Mouse (Mus musculus) heart, embryonic 12.5 days (tissue): Measurements from ENCODE around the gene Myom1. TPM values are rescaled to one million over a fixed set of nuclear protein-coding genes. Genes with fewer than 3 reads are reported as not detected.

ENCODE experiments used
- ATAC-seq: fragments of 200-750 bp; cut with Nextera tagmentation; 2 replicates; pipeline ENCODE4 v1.8.0; 2017; ENCODE audit warnings: moderate TSS enrichment, moderate library complexity; ENCODE audit not compliant: insufficient number of reproducible peaks, low FRiP score
- H3K27ac ChIP-seq: fragments of 300-500 bp; sonication (generic); 2 replicates; pipeline ENCODE4 v1.5.1; 2016; ENCODE audit warnings: mild to moderate bottlenecking, moderate library complexity; ENCODE audit not compliant: poor library complexity, severe bottlenecking
- H3K27me3 ChIP-seq: fragments of 300-500 bp; sonication (generic); replicated peaks from 2 replicates; pipeline ENCODE4 v1.6.1; 2016; ENCODE audit warnings: mild to moderate bottlenecking, moderate library complexity
- H3K36me3 ChIP-seq: fragments of 300-500 bp; sonication (generic); 2 replicates; pipeline ENCODE4 v1.6.1; 2016; ENCODE audit warnings: mild to moderate bottlenecking, moderate library complexity
- H3K4me1 ChIP-seq: fragments of 300-500 bp; sonication (generic); replicated peaks from 2 replicates; pipeline ENCODE4 v1.6.1; 2016; ENCODE audit warnings: mild to moderate bottlenecking
- H3K4me2 ChIP-seq: fragments of 300-500 bp; sonication (generic); 2 replicates; pipeline ENCODE4 v1.6.1; 2016; ENCODE audit warnings: mild to moderate bottlenecking, moderate library complexity
- H3K4me3 ChIP-seq: fragments of 300-500 bp; sonication (generic); 2 replicates; pipeline ENCODE4 v1.5.1; 2016; ENCODE audit warnings: mild to moderate bottlenecking
- H3K9ac ChIP-seq: fragments of 300-500 bp; sonication (generic); 2 replicates; pipeline ENCODE4 v1.6.1; 2016; ENCODE audit warnings: mild to moderate bottlenecking, moderate library complexity
- H3K9me3 ChIP-seq: fragments of 300-500 bp; sonication (generic); replicated peaks from 2 replicates; pipeline ENCODE4 v1.6.1; 2016; ENCODE audit warnings: mild to moderate bottlenecking, moderate library complexity
- WGBS: fragments of 180-500 bp; shearing (Covaris S2); methylation state at CpG from one replicate; pipeline ENCODE4 v1.1.7; 2016; 5-methylcytosine and 5-hydroxymethylcytosine counted together
- polyA plus RNA-seq: library from polyadenylated mRNA; unstranded; fragments of >200 nt; fragmentation: Nextera tagmentation; extraction: Ambion mirVana; gene quantifications from 2 replicates; pipeline ENCODE4 v1.2.1, GENCODE M21; 2016

Myom1 gene
- polyA plus RNA-seq, 1 experiment from 2014 or later: 229 TPM

- Histone ChIP-seq H3K4me1 (peaks cover 14% of the 10 kb centered on the region), H3K4me2 (no peak overlapping the region), H3K27me3 (no peaks in the 10 kb centered on the region), H3K9ac (no peak overlapping the region), H3K36me3 (peaks cover 79% of the 10 kb centered on the region), H3K4me3 (no peak overlapping the region), H3K27ac (no peak overlapping the region), H3K9me3 (no peaks in the 10 kb centered on the region)
- WGBS: 84% methylated on average over 7 of the region's 7 CpGs
- ATAC-seq: no peak
Observed at GRCm38 (mm10) chr17:71105297-71105696, 102.9 kb downstream of the Myom1 start.

GRCm38 (mm10) chr17:71106250-71106649, 103.8 kb downstream of the Myom1 start:
- Histone ChIP-seq H3K4me3 (no peak overlapping the region), H3K9me3 (no peaks in the 10 kb centered on the region), H3K27me3 (no peaks in the 10 kb centered on the region), H3K27ac (no peak overlapping the region), H3K9ac (no peak overlapping the region), H3K4me1 (peaks cover 14% of the 10 kb centered on the region), H3K36me3 (peaks cover 78% of the 10 kb centered on the region), H3K4me2 (no peak overlapping the region)
- no peak for ATAC-seq
- 91% methylated on average over 8 of the region's 8 CpGs for WGBS

GRCm38 (mm10) chr17:71110753-71111265, 108.4 kb downstream of the Myom1 start:
- no peaks in the 10 kb centered on the region for H3K9me3 ChIP-seq
- no peak overlapping the region for H3K27ac ChIP-seq
- peaks cover 78% of the 10 kb centered on the region for H3K36me3 ChIP-seq
- no peak for ATAC-seq
- H3K4me2 ChIP-seq: no peak overlapping the region
- WGBS: 78% methylated on average over 6 of the region's 6 CpGs
- H3K4me1 ChIP-seq: no peaks in the 10 kb centered on the region
- H3K9ac ChIP-seq: no peak overlapping the region
- H3K4me3 ChIP-seq: no peak overlapping the region
- H3K27me3 ChIP-seq: no peaks in the 10 kb centered on the region

- Histone ChIP-seq H3K36me3 (peaks cover 75% of the 10 kb centered on the region), H3K27me3 (no peaks in the 10 kb centered on the region), H3K9ac (no peak overlapping the region), H3K4me2 (no peak overlapping the region), H3K4me1 (peaks cover 2% of the 10 kb centered on the region; the same call in 1 of the 2 replicates), H3K9me3 (no peaks in the 10 kb centered on the region), H3K27ac (no peak overlapping the region), H3K4me3 (no peak overlapping the region)
- no peak for ATAC-seq
- WGBS: 65% methylated on average over 3 of the region's 3 CpGs
Observed at GRCm38 (mm10) chr17:71112689-71113088, 110.3 kb downstream of the Myom1 start.

GRCm38 (mm10) chr17:71114282-71114681, 111.8 kb downstream of the Myom1 start:
- peaks cover 18% of the 10 kb centered on the region for H3K4me1 ChIP-seq
- no peak overlapping the region for H3K9ac ChIP-seq
- no peak overlapping the region for H3K27ac ChIP-seq
- no peaks in the 10 kb centered on the region for H3K9me3 ChIP-seq
- H3K27me3 ChIP-seq: no peaks in the 10 kb centered on the region
- ATAC-seq: no peak
- H3K36me3 ChIP-seq: peaks cover 71% of the 10 kb centered on the region
- H3K4me3 ChIP-seq: no peak overlapping the region
- no peak overlapping the region for H3K4me2 ChIP-seq
- WGBS: 83% methylated on average over 4 of the region's 4 CpGs

- Histone ChIP-seq H3K36me3 (peaks cover 56% of the 10 kb centered on the region), H3K4me2 (no peak overlapping the region), H3K4me1 (peaks cover 37% of the 10 kb centered on the region), H3K4me3 (no peak overlapping the region), H3K27me3 (no peaks in the 10 kb centered on the region), H3K27ac (peak overlapping the region; percentile 92), H3K9me3 (no peaks in the 10 kb centered on the region), H3K9ac (no peak overlapping the region)
- ATAC-seq: no peak
- 60% methylated on average over 4 of the region's 4 CpGs for WGBS
Observed at GRCm38 (mm10) chr17:71117956-71118355, 115.5 kb downstream of the Myom1 start.

- peaks cover 57% of the 10 kb centered on the region for H3K36me3 ChIP-seq
- H3K4me2 ChIP-seq: no peak overlapping the region
- no peak overlapping the region for H3K9ac ChIP-seq
- H3K4me1 ChIP-seq: peaks cover 38% of the 10 kb centered on the region
- no peak overlapping the region for H3K4me3 ChIP-seq
- ATAC-seq: no peak
- H3K27ac ChIP-seq: peak overlapping the region; percentile 92
- H3K27me3 ChIP-seq: no peaks in the 10 kb centered on the region
- 57% methylated on average over 4 of the region's 4 CpGs for WGBS
- H3K9me3 ChIP-seq: no peaks in the 10 kb centered on the region
Observed at GRCm38 (mm10) chr17:71118607-71119006, 116.2 kb downstream of the Myom1 start.

- no peak for ATAC-seq
- 11% methylated on average over 4 of the region's 6 CpGs for WGBS
Observed at GRCm38 (mm10) chr17:71120626-71121025, 118.2 kb downstream of the Myom1 start.

GRCm38 (mm10) chr17:71124061-71124670, 121.7 kb downstream of the Myom1 start:
- no peaks in the 10 kb centered on the region for H3K27me3 ChIP-seq
- no peak for ATAC-seq
- H3K4me3 ChIP-seq: no peak overlapping the region
- no peaks in the 10 kb centered on the region for H3K9me3 ChIP-seq
- H3K9ac ChIP-seq: no peak overlapping the region
- H3K27ac ChIP-seq: no peak overlapping the region
- H3K4me1 ChIP-seq: peaks cover 37% of the 10 kb centered on the region
- no peak overlapping the region for H3K4me2 ChIP-seq
- 66% methylated on average over 8 of the region's 8 CpGs for WGBS
- H3K36me3 ChIP-seq: peaks cover 68% of the 10 kb centered on the region

More at GRCm38 (mm10) chr17:71120626-71121025, 118.2 kb downstream of the Myom1 start:
- H3K9ac ChIP-seq: peak overlapping the region; percentile 45; the same call in 1 of the 2 replicates
- no peak overlapping the region for H3K4me2 ChIP-seq
- no peaks in the 10 kb centered on the region for H3K27me3 ChIP-seq
- no peak overlapping the region for H3K4me3 ChIP-seq
- H3K4me1 ChIP-seq: peaks cover 43% of the 10 kb centered on the region
- peak overlapping the region; percentile 92 for H3K27ac ChIP-seq
- no peaks in the 10 kb centered on the region for H3K9me3 ChIP-seq
- H3K36me3 ChIP-seq: peaks cover 62% of the 10 kb centered on the region

GRCm38 (mm10) chr17:71124674-71125073, 122.2 kb downstream of the Myom1 start:
- no peaks in the 10 kb centered on the region for H3K27me3 ChIP-seq
- no peak for ATAC-seq
- 82% methylated on average over 1 of the region's 1 CpGs for WGBS
- no peak overlapping the region for H3K27ac ChIP-seq
- H3K4me2 ChIP-seq: no peak overlapping the region
- no peak overlapping the region for H3K9ac ChIP-seq
- no peaks in the 10 kb centered on the region for H3K9me3 ChIP-seq
- H3K4me1 ChIP-seq: peaks cover 33% of the 10 kb centered on the region
- no peak overlapping the region for H3K4me3 ChIP-seq
- H3K36me3 ChIP-seq: peaks cover 68% of the 10 kb centered on the region

GRCm38 (mm10) chr17:71125519-71125918, 123.1 kb downstream of the Myom1 start:
- Histone ChIP-seq H3K4me1 (peaks cover 37% of the 10 kb centered on the region), H3K27me3 (no peaks in the 10 kb centered on the region), H3K36me3 (peaks cover 68% of the 10 kb centered on the region), H3K9me3 (no peaks in the 10 kb centered on the region), H3K9ac (no peak overlapping the region), H3K4me2 (no peak overlapping the region), H3K27ac (0 out of 2 replicates have a peak overlapping the region, but pooled peaks have one; percentile 28), H3K4me3 (no peak overlapping the region)
- 73% methylated on average over 12 of the region's 12 CpGs for WGBS
- ATAC-seq: no peak

GRCm38 (mm10) chr17:71126001-71126400, 123.6 kb downstream of the Myom1 start:
- Histone ChIP-seq H3K9ac (no peak overlapping the region), H3K9me3 (no peaks in the 10 kb centered on the region), H3K4me2 (no peak overlapping the region), H3K4me1 (peaks cover 33% of the 10 kb centered on the region), H3K36me3 (peaks cover 66% of the 10 kb centered on the region), H3K27ac (no peak overlapping the region), H3K27me3 (no peaks in the 10 kb centered on the region), H3K4me3 (no peak overlapping the region)
- no peak for ATAC-seq
- WGBS: 78% methylated on average over 12 of the region's 12 CpGs
